Mouse (Mus musculus) liver, adult 2 months (tissue): Measurements from ENCODE around the gene Pex6.

Experiments used
- CTCF ChIP-seq: fragments of 200-500 bp; IDR thresholded peaks from 2 replicates; pipeline ENCODE4 v1.5.1; 2011; ENCODE audit warnings: low read depth, low read length, control low read depth
- POLR2A ChIP-seq: fragments of 200-500 bp; IDR thresholded peaks from 2 replicates; pipeline ENCODE4 v1.6.1; 2011; ENCODE audit warnings: low read length, control low read depth; ENCODE audit not compliant: insufficient read depth; ENCODE audit errors: extremely low read depth

DNA sequence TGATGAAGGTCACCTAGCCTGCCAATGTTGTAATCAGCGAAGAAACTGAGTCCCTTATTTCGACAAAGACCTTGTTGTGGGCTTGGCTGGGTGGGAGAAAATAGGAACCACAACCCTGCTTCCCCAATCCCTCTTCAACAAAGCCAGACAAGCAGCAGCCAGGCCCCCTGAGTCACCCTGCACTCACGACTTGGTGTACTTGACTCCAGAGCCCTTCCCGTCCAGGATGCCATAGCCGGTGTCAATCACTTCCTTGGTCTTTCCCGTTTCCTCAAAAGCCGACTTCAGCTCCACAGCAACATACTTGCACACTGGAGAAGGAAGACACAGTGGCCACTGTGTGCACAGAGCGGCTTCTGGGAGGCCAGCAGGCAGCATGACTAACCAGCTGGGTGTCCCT, 36.0 kb downstream of the Pex6 start:
- TF ChIP-seq CTCF (no peak), POLR2A (no peak)
